Mouse (Mus musculus) olfactory bulb, adult 2 months (tissue): Measurements from ENCODE around the gene 1810037I17Rik. TPM values are rescaled to one million over a fixed set of nuclear protein-coding genes. Genes with fewer than 3 reads are reported as not detected.

Experiments used
- H3K27ac ChIP-seq: fragments of 200-500 bp; 2 replicates; pipeline ENCODE4 v1.5.1; 2012; ENCODE audit warnings: low read depth, low read length; ENCODE audit not compliant: insufficient read depth
- H3K4me1 ChIP-seq: fragments of 200-500 bp; 2 replicates; pipeline ENCODE4 v1.6.1; 2012; ENCODE audit warnings: low read length; ENCODE audit not compliant: control insufficient read depth, insufficient read depth
- H3K4me3 ChIP-seq: fragments of 200-500 bp; 2 replicates; pipeline ENCODE4 v1.5.1; 2012; ENCODE audit warnings: mild to moderate bottlenecking, low read depth, low read length, moderate library complexity; ENCODE audit not compliant: insufficient read depth
- CTCF ChIP-seq: fragments of 200-500 bp; IDR thresholded peaks from 2 replicates; pipeline ENCODE4 v1.5.1; 2012; ENCODE audit warnings: low read depth, mild to moderate bottlenecking, low read length, moderate library complexity; ENCODE audit not compliant: insufficient read depth
- POLR2A ChIP-seq: fragments of 200-500 bp; IDR thresholded peaks from 2 replicates; pipeline ENCODE4 v1.6.1; 2012; ENCODE audit warnings: mild to moderate bottlenecking, low read depth, low read length, moderate library complexity; ENCODE audit not compliant: insufficient read depth
- WGBS: fragments of 180-500 bp; shearing (Covaris S2); methylation state at CpG from one replicate; pipeline ENCODE4 v1.1.7; 2018; 5-methylcytosine and 5-hydroxymethylcytosine counted together
- polyA plus RNA-seq: library from polyadenylated mRNA; stranded (reverse); fragments of >200 nt; gene quantifications from 2 replicates; pipeline ENCODE4 v1.2.4, GENCODE M21; 2012; ENCODE audit warnings: low replicate concordance; ENCODE audit not compliant: missing spikeins, insufficient read depth, insufficient read length

The 1810037I17Rik gene
- not detected in 2 replicates for polyA plus RNA-seq

DNA sequence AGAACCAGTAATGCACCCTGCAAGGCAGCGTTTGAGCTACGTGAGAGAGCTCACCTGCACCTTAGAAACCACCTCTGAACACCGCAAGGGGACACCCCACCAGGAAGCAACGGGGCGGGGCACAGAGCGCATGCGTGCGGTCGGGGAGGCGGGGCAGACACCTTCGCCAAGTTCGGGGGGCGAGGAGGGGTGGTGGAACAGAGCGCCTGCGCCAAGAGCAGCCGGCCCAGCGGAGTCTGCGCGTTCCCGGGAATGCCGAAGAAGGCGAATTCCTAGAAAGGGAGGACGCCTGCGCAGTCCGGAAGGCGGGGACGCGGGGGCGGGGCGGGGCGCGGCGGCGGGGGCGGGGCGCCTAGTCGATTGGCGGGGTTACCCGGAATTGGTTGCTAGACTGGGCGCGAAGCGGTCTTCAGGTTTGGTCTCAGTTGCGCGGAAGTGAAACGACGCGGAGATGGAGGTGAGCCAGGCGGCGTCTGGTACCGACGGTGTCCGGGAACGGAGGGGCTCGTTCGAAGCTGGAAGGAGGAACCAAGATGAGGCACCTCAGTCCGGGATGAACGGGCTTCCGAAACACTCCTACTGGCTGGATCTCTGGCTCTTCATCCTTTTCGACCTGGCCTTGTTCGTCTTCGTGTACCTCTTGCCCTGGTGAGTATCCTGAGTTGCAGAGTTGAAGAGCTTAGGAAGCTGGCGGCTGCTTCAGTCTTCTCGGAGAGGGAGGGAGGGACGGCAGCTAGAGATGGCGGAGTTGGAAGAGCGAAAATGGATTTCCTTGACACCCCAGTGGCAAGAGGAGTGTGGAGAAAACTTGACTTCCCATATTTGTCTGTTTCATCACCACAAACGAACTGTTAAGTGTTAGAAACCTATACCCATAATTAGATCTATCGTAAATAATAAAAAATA lies at the start of gene 1810037I17Rik:
1810037I17Rik (plus strand) TSS at position 195 of the 906 bp plus-strand sequence.
- peak within 1 kb of the TSS; percentile 60 for H3K4me3 ChIP-seq
- WGBS, result 1% methylated on average over 64 of the region's 68 CpGs
- TF ChIP-seq CTCF, result no peak
- TF ChIP-seq POLR2A, result 0 out of 2 replicates have a peak, but pooled peaks have one; percentile 45
- peaks cover 5% of the 10 kb centered on the region for H3K4me1 ChIP-seq
- H3K27ac ChIP-seq, result peak within 1 kb of the TSS; percentile 77; the same call in 1 of the 2 replicates

DNA sequence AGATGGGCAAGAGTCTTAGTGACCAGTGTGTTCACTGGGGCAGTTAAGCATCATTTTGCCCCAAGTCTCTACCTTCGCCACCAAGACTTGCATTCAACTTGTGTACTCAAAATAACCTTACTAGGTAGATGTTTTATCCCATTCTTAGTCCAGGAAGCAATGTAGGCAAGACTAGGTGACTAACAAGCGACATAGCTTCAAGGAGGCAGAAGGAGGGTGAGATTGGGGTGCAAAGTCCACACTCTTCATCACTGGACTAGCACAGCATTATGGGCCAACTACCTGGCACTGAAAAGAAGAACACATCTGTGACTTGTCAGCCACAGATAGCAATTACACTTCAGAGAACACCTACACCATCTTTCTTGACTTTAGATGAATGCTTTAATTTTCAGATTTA lies 47.1 kb upstream of the 1810037I17Rik start:
- TF ChIP-seq CTCF (no peak), POLR2A (no peak)
- no peak overlapping the region for H3K27ac ChIP-seq
- no peaks in the 10 kb centered on the region for H3K4me1 ChIP-seq
- no peak overlapping the region for H3K4me3 ChIP-seq
- 94% methylated on average over 2 of the region's 2 CpGs for WGBS

DNA sequence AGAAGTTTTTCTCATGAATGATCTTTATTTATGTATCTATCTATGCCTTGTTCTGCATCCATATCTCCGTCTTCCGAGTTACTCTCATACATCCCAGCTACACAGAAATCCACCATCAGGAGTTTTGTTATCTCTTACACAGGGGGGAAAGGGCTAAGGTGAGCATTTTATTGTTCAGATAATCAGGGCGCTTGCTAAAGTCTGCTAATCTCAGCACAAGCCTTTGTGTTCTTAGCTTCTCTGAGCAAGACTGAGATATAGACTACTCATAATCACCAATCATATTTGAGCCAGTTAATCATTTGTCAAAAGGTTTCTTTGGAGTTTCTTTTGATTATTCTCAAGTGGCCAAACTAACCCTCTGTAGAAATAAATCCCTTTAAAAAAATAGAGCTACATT lies 46.5 kb upstream of the 1810037I17Rik start:
- no peak overlapping the region for H3K4me3 ChIP-seq
- TF ChIP-seq POLR2A (no peak), CTCF (no peak)
- WGBS, result 94% methylated on average over 3 of the region's 3 CpGs
- no peaks in the 10 kb centered on the region for H3K4me1 ChIP-seq
- no peak overlapping the region for H3K27ac ChIP-seq

DNA sequence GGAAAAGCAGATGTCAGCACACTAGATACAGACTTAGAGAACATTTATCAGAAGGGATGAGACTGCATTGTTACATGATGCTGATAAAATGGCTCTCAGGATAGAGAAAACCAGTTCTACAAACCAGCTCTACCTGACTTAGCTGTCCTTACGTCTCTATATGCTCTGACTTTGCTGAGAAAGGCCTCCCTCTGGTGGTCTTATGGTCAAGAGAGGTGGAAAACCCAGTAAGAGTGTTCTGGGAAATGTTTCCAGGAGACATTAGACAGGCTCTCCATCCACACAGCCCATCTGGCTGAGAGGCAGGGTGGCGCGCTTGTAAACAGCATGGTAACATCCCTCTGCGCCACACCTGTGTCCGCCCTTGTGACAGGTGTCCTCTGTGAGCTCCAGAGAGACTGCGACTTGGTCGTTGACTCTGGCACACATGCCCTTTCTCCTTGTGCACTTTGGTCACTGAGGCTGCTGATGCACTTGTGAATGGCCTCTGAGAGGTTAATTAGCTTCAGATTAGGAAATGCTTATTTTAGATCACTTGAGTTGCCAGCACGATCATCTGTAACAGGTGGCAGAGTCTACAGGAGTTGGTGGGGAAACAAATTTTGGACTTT lies 45.2 kb upstream of the 1810037I17Rik start:
- H3K27ac ChIP-seq, result no peak overlapping the region
- H3K4me1 ChIP-seq, result no peaks in the 10 kb centered on the region
- H3K4me3 ChIP-seq, result no peak overlapping the region
- TF ChIP-seq POLR2A (no peak), CTCF (no peak)
- WGBS, result 90% methylated on average over 8 of the region's 8 CpGs

DNA sequence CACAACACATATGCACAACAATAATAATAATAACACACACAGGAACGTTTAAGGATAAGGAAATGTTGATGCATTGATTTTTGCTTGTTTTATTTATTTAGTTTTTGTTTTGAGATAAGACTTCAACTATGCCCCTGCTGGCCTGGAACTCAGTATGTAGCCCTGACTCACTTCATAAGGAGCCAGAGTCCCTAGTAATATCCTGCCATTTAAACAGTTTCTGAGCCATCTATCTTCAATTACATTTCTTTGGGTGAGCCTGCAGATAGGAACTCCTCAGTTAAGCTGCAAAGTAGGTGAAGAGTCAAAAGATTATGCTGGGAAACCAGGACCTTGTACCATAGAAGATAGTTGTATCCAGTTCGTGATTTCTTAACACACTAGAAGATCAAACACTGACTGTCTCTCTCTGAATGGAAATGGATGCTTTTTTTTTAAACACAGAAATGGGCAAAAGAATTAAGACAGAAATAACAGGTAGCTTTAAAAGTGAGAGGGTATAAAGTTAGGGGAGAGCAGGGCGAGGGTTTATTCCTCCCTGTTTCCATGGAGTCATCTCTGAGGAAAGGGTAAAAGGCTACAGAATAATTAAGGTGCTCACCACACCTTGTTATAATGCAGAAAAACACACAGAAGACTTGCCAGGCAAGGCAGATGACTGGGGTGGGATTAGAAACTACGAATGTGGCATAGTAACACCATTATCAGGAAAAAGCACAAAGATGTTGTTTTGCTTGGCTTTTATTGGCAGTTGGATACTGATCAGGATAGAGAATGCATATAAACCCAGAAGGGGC lies 36.3 kb upstream of the 1810037I17Rik start:
- 82% methylated on average over 4 of the region's 4 CpGs for WGBS
- no peak overlapping the region for H3K27ac ChIP-seq
- TF ChIP-seq POLR2A (no peak), CTCF (no peak)
- H3K4me1 ChIP-seq, result no peaks in the 10 kb centered on the region
- no peak overlapping the region for H3K4me3 ChIP-seq

DNA sequence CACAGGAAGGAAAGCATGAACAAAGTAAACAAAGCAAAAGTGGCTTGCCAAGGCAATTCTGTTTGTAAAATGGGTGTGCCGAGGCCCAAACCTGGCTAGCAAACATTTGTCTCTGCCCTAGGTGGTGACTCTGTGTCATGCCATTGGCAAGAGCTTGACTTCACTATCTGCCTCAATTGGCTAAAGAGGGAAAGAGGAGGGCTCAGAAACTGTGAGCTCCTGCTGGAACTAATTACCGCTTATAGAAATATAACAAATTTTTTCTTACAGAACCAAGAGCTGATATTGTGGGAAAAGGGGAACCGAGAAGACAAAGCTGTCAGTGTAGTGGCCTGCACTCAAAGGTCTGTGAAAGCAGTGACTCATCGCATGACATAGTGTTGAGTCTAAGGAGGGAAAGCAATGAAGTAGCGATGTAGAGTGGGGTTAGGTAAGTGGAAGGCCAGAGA lies 35.6 kb upstream of the 1810037I17Rik start:
- Histone ChIP-seq H3K27ac (no peak overlapping the region), H3K4me1 (no peaks in the 10 kb centered on the region), H3K4me3 (no peak overlapping the region)
- WGBS, result 83% methylated on average over 5 of the region's 5 CpGs
- TF ChIP-seq POLR2A (no peak), CTCF (no peak)

DNA sequence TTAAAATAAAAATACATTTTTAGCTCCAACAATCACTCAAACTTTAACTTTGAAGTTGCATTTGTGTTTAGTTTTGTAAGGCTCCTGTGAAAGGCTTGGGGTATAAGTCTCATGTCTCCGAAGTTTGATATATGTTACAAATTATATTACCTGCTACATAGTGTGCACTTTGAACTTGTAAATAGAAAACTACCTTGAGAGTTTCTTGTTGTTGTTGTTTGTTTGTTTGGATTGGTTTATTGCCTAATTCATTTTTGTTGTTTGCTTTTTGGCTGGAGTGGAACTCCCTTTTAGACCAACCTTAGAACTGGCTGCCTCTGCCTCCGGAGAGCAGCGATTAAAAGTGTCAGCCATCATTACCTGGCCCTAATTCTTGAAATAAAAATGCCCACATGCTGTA lies 29.2 kb upstream of the 1810037I17Rik start, which contains the start of gene Fabp2:
Fabp2 (plus strand) TSS at position 301 of the 400 bp plus-strand sequence.
- no peaks in the 10 kb centered on the region for H3K4me1 ChIP-seq
- H3K4me3 ChIP-seq, result no peak within 1 kb of the TSS
- H3K27ac ChIP-seq, result no peak within 1 kb of the TSS
- TF ChIP-seq CTCF (no peak), POLR2A (no peak)
- WGBS, result 97% methylated on average over 3 of the region's 3 CpGs

DNA sequence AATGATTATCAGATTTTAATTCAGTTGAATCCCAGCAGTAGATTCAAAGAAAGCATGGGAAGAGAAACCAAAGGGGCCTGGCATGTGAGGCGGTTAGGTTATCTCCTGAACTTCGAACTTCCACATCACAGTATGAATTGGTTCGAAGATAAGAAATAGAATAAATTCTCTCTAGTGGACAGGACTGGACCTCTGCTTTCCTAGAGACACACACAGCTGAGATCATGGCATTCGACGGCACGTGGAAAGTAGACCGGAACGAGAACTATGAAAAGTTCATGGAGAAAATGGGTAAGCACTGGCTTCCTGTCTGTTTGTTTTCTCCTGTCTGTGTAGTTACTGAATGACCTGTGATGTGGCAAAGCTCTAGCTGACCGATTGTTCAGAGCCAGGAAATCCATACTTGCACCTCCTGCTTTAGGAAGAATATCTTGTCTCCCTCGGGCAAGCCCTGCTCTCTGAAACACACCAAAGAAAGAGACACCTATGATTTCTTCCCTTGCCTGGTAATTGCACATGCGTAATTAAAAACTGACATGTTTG lies 28.7 kb upstream of the 1810037I17Rik start:
- H3K4me3 ChIP-seq, result no peak overlapping the region
- TF ChIP-seq CTCF, result no peak
- TF ChIP-seq POLR2A, result no peak
- no peak overlapping the region for H3K27ac ChIP-seq
- WGBS, result 85% methylated on average over 11 of the region's 11 CpGs
- H3K4me1 ChIP-seq, result no peaks in the 10 kb centered on the region

DNA sequence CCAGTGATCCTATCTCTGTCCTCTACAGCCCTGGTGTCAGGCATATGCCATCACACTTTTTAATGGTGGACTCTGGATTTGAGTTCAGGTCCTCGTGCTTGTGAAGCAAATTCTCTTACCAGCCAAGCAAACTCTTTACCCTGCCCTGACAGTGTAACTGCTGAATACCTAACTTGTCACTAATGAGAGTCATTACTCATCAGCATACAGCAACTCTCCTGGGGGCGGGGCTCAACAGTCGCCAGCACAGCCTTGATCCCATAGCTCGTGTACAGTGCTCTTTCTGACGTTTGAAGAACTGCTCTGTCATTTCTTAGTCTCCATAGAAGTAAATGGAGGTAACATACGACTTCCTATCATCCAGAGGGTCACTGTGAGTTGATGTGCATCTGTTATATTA lies 25.7 kb upstream of the 1810037I17Rik start:
- Histone ChIP-seq H3K27ac (no peak overlapping the region), H3K4me3 (no peak overlapping the region), H3K4me1 (no peaks in the 10 kb centered on the region)
- TF ChIP-seq CTCF, result no peak
- TF ChIP-seq POLR2A, result no peak
- WGBS, result 63% methylated on average over 6 of the region's 6 CpGs
